Mouse (Mus musculus): Measurements from ENCODE around the gene AI597479. TPM values are rescaled to one million over a fixed set of nuclear protein-coding genes. Genes with fewer than 3 reads are reported as not detected.

Gene AI597479
- polyA plus RNA-seq, 1 experiment, result 2.2 TPM

DNA sequence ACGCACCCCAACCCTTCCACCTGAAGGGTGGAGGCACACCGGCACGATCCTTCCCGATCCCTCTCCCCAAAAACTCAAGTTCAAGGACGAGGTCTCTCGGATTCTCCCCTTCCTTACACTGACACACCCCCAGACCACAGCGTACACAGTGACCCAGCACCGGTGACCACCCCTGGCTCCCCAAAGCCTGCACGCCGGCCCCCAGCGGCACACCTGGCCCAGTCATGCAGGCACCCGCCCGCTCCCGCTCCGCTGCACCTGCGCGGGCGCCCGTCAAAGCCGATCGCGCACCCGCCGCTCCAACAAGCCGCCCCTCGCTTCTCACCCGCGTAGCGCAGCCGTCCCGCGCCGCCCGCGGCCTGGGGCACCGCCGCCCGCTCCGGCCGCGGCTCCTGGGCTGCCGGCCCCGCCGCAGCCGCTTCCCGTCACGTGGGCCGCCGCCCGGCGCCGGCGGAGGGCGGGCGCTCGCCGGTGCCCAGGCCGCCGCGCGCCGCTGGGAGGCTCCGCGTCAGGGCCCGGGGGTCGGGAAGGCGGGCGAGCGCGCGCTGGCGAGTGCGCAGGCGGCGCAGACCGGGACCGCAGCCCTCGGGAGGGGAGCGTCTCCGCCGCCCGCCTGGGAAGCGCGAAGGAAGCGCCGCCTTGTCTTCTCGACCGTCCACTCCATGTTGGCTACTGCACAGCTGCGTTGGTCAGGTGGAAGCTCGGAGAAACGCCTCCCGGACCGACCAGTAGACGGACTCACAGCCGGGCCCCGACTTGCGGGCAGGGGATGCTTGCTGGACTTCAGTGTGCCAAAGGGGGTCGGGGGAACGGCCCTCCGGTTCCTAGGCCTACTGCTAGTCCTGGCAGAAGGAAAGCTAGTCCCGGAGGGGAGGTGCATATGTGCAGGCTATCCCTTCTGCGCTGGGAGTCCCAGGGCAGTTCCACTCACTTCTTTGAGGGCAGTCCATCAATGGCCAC lies 6.2 kb upstream of the AI597479 start:
- peak overlapping the region; percentile 76 for H3K27ac ChIP-seq (ENCODE audit: insufficient read depth, low read length)
- H3K27me3 ChIP-seq (ENCODE audit: control insufficient read depth, insufficient read depth, low read length), result no peaks in the 10 kb centered on the region
- TF ChIP-seq CTCF (IDR thresholded peaks at IDR 0.05; ENCODE audit: extremely low read depth, insufficient read depth, insufficient read length, insufficient replicate concordance) (no peak; the same call in 1 of the 2 replicates), POLR2A (IDR thresholded peaks at IDR 0.05; ENCODE audit: low read depth, low read length) (no peak)
- H3K36me3 ChIP-seq (ENCODE audit: control insufficient read depth, insufficient read depth, low read length), result no peaks in the 10 kb centered on the region
- DNase-seq (ENCODE audit: low read depth in 1 of 2, low spot score in 2 of 2), result peak in 1 of 2 experiments; percentile 64
- H3K4me1 ChIP-seq (ENCODE audit: control insufficient read depth, insufficient read depth, insufficient read length), result peaks cover 2% of the 10 kb centered on the region; the same call in 1 of the 2 replicates
- WGBS, result 2% methylated on average over 102 of the region's 102 CpGs
- peak overlapping the region; percentile 97 for H3K4me3 ChIP-seq (ENCODE audit: extremely low read depth, insufficient read depth, insufficient read length)

DNA sequence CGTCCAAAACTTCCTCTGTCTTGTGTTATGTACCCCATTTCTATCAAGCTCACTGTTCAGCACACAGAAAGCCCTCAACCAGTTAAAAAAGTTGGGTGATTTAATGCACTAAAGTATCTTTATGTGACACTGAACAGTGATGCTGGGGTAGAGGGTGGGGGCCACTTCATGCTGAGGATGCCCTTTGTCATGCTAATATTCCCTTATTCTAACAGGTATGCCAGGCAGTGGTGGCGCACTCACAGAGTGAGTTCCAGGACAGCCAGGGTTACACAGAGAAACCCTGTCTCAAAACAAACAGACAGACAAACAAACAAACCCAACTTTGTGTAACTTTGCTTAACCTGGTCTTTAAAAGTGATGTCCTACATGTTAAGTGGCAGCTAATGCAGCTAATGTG lies 4.3 kb upstream of the AI597479 start:
- peaks cover 2% of the 10 kb centered on the region; the same call in 1 of the 2 replicates for H3K4me1 ChIP-seq (ENCODE audit: control insufficient read depth, insufficient read depth, insufficient read length)
- no peak overlapping the region for H3K4me3 ChIP-seq (ENCODE audit: extremely low read depth, insufficient read depth, insufficient read length)
- WGBS, result 94% methylated on average over 2 of the region's 2 CpGs
- H3K27me3 ChIP-seq (ENCODE audit: control insufficient read depth, insufficient read depth, low read length), result no peaks in the 10 kb centered on the region
- H3K27ac ChIP-seq (ENCODE audit: insufficient read depth, low read length), result no peak overlapping the region
- no peaks in the 10 kb centered on the region for H3K36me3 ChIP-seq (ENCODE audit: control insufficient read depth, insufficient read depth, low read length)
- DNase-seq (ENCODE audit: low read depth in 1 of 2, low spot score in 2 of 2), result no peak
- TF ChIP-seq POLR2A (IDR thresholded peaks at IDR 0.05; ENCODE audit: low read depth, low read length) (no peak), CTCF (IDR thresholded peaks at IDR 0.05; ENCODE audit: extremely low read depth, insufficient read depth, insufficient read length, insufficient replicate concordance) (no peak)

DNA sequence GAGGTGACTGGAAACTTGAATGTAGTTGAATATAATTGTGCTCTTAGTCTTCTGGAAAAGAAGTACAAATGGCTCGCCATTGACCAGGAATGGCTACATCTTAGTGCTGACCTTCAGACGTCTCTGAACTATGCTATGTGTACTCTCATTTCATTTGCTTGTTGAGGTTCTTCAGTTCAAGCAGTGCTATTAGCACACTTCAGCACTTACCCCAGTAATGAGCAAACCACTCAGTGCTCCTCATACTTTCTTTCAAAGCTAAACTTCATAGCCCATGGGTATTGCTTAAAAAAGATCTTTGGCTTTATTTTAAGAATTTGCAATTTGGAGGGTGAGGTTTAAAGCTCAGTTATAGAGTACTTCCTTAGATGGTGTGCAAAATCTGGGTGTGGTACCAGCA lies 10.2 kb downstream of the AI597479 start:
- H3K4me3 ChIP-seq (ENCODE audit: extremely low read depth, insufficient read depth, insufficient read length), result no peak overlapping the region
- no peaks in the 10 kb centered on the region for H3K4me1 ChIP-seq (ENCODE audit: control insufficient read depth, insufficient read depth, insufficient read length)
- H3K27ac ChIP-seq (ENCODE audit: insufficient read depth, low read length), result no peak overlapping the region
- H3K36me3 ChIP-seq (ENCODE audit: control insufficient read depth, insufficient read depth, low read length), result peaks cover 14% of the 10 kb centered on the region
- TF ChIP-seq CTCF (IDR thresholded peaks at IDR 0.05; ENCODE audit: extremely low read depth, insufficient read depth, insufficient read length, insufficient replicate concordance) (no peak), POLR2A (IDR thresholded peaks at IDR 0.05; ENCODE audit: low read depth, low read length) (no peak)
- no peak for DNase-seq (ENCODE audit: low read depth in 1 of 2, low spot score in 2 of 2)
- no peaks in the 10 kb centered on the region for H3K27me3 ChIP-seq (ENCODE audit: control insufficient read depth, insufficient read depth, low read length)
- WGBS, result 85% methylated on average over 2 of the region's 2 CpGs

DNA sequence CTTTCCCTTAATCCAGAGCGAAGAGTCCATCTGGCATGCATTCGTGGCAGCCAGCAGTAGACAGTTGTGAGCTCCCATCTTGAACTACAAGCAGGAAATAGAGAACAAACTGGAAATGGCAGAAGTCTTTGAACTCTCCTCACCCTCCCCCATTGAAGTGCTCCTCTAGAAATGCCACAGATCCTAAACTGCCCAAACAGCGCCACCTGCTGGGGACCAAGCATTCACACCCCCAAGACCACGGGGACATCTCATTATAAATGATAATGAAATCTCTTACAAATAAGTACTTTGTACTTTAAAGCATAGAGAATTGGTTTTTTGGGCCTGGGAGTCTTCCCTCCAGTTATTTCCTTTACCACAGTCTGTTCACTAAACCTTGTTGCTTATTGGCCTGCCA lies 12.0 kb downstream of the AI597479 start:
- Histone ChIP-seq H3K4me3 (ENCODE audit: extremely low read depth, insufficient read depth, insufficient read length) (no peak overlapping the region), H3K36me3 (ENCODE audit: control insufficient read depth, insufficient read depth, low read length) (peaks cover 19% of the 10 kb centered on the region), H3K27me3 (ENCODE audit: control insufficient read depth, insufficient read depth, low read length) (no peaks in the 10 kb centered on the region), H3K4me1 (ENCODE audit: control insufficient read depth, insufficient read depth, insufficient read length) (no peaks in the 10 kb centered on the region), H3K27ac (ENCODE audit: insufficient read depth, low read length) (no peak overlapping the region)
- DNase-seq (ENCODE audit: low read depth in 1 of 2, low spot score in 2 of 2), result peak; percentile 42 to 60
- WGBS, result 52% methylated on average over 4 of the region's 4 CpGs
- TF ChIP-seq CTCF (IDR thresholded peaks at IDR 0.05; ENCODE audit: extremely low read depth, insufficient read depth, insufficient read length, insufficient replicate concordance), result peak; percentile 79; the same call in 1 of the 2 replicates
- no peak for TF ChIP-seq POLR2A (IDR thresholded peaks at IDR 0.05; ENCODE audit: low read depth, low read length)

DNA sequence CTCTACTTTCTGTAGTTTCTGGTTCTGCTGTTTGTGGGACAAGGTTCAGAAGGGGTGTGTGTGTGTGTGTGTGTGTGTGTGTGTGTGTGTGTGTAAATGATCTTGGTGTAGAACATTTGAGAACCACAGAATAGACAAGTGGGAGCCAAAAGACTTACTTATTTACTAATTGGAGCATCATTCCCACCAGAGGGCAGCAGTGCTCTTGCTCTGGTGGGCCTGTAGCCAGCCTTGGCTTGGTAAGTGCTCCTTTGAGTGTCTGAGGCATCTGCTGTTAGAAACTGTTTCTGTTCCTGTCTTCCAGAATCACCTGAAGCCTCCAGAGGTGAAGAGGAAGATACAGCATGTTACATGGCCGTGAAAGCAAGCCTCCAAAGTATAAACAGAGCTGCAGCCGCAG lies 14.4 kb downstream of the AI597479 start:
- DNase-seq (ENCODE audit: low read depth in 1 of 2, low spot score in 2 of 2), result peak in 1 of 2 experiments; percentile 25
- Histone ChIP-seq H3K4me3 (ENCODE audit: extremely low read depth, insufficient read depth, insufficient read length) (no peak overlapping the region), H3K27me3 (ENCODE audit: control insufficient read depth, insufficient read depth, low read length) (no peaks in the 10 kb centered on the region), H3K36me3 (ENCODE audit: control insufficient read depth, insufficient read depth, low read length) (peaks cover 22% of the 10 kb centered on the region), H3K4me1 (ENCODE audit: control insufficient read depth, insufficient read depth, insufficient read length) (no peaks in the 10 kb centered on the region), H3K27ac (ENCODE audit: insufficient read depth, low read length) (no peak overlapping the region)
- 93% methylated on average over 2 of the region's 2 CpGs for WGBS
- TF ChIP-seq POLR2A (IDR thresholded peaks at IDR 0.05; ENCODE audit: low read depth, low read length) (no peak), CTCF (IDR thresholded peaks at IDR 0.05; ENCODE audit: extremely low read depth, insufficient read depth, insufficient read length, insufficient replicate concordance) (peak; percentile 35; the same call in 1 of the 2 replicates)

DNA sequence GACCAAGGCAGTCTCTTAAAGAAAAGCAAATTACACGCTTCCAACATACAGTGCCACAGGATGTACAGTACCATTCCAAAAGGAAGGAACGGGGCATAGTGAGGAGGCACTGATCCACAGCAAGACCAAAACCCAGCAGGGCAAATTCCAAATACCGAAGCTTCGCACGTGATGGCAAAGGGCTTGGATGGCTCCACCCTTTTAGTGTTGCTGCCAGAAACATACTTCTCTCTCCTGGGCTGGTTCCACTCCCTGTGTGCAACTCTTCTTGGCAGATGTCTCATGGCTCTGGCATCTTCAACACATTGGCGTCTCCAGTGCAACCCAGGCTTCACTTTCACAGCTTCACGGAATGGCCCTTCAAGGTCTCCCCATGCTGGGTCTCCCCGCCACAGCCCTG lies 18.9 kb downstream of the AI597479 start:
- WGBS, result 95% methylated on average over 8 of the region's 8 CpGs

DNA sequence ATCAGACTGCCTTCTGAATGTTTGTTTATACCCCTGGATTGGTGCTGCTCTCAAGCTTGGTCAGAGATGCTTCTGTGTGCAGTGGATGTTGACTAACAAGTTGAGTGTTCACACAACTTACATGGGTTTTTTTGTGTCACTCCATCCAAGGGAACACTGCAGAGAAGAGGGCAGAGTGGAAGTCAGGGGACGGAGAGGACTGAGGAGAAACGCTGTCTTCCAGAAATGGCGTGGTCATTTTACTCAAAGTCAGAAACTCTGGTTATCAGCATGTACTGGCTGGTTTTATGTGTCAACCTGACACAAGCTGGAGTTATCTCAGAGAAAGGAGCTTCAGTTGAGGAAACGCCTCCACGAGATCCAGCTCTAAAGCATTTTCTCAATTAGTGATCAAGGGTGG lies 22.4 kb downstream of the AI597479 start:
- Histone ChIP-seq H3K27ac (ENCODE audit: insufficient read depth, low read length) (no peak overlapping the region), H3K4me3 (ENCODE audit: extremely low read depth, insufficient read depth, insufficient read length) (no peak overlapping the region), H3K36me3 (ENCODE audit: control insufficient read depth, insufficient read depth, low read length) (peaks cover 13% of the 10 kb centered on the region), H3K4me1 (ENCODE audit: control insufficient read depth, insufficient read depth, insufficient read length) (no peaks in the 10 kb centered on the region), H3K27me3 (ENCODE audit: control insufficient read depth, insufficient read depth, low read length) (no peaks in the 10 kb centered on the region)
- DNase-seq (ENCODE audit: low read depth in 1 of 2, low spot score in 2 of 2), result no peak
- TF ChIP-seq CTCF (IDR thresholded peaks at IDR 0.05; ENCODE audit: extremely low read depth, insufficient read depth, insufficient read length, insufficient replicate concordance) (no peak), POLR2A (IDR thresholded peaks at IDR 0.05; ENCODE audit: low read depth, low read length) (no peak)
- 93% methylated on average over 5 of the region's 5 CpGs for WGBS

More for the DNA sequence above, 18.9 kb downstream of the AI597479 start:
- Histone ChIP-seq H3K4me1 (ENCODE audit: control insufficient read depth, insufficient read depth, insufficient read length) (no peaks in the 10 kb centered on the region), H3K27ac (ENCODE audit: insufficient read depth, low read length) (no peak overlapping the region), H3K27me3 (ENCODE audit: control insufficient read depth, insufficient read depth, low read length) (no peaks in the 10 kb centered on the region), H3K36me3 (ENCODE audit: control insufficient read depth, insufficient read depth, low read length) (peaks cover 22% of the 10 kb centered on the region), H3K4me3 (ENCODE audit: extremely low read depth, insufficient read depth, insufficient read length) (no peak overlapping the region)
- no peak for DNase-seq (ENCODE audit: low read depth in 1 of 2, low spot score in 2 of 2)
- TF ChIP-seq POLR2A (IDR thresholded peaks at IDR 0.05; ENCODE audit: low read depth, low read length), result no peak
- no peak for TF ChIP-seq CTCF (IDR thresholded peaks at IDR 0.05; ENCODE audit: extremely low read depth, insufficient read depth, insufficient read length, insufficient replicate concordance)
